Mouse (Mus musculus): ENCODE data around the gene Hoxd4.

Gene Hoxd4

DNA sequence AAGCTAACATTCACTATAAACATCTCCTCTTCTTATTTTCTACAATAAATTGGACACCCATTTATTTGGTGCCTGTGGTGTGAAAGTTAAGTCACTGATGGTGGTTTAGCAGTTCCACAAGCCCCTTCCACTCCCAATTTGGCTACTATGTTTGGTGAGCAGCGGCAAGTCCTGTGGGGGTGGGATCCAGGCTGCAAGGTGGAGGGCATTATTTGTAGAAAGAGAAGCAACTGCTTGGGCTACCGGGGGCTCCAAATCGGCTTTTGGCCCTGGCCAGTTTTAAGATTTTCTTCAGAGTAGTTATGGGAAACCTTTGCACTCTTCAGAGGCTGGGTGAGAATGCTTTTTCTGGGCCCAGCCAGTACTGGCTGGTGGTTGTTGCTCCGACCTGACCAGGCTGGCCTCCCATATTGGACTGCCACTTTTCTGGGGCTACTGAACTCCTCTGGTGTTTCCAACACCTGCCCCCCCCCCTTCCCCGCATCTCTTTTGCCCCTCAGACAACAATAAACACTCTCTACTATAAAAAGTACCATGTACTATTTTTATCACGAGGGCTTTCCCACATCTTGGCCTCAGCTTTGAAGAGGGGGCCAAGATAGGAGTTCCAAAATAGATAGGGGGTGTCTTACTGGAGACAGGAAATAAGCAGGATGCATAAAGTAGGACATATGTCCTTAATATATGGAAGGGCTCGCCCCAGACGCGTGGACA is 20.2 kb downstream of the Hoxd4 start:
- peak in 1 of 2 experiments; percentile 9 for DNase-seq

DNA sequence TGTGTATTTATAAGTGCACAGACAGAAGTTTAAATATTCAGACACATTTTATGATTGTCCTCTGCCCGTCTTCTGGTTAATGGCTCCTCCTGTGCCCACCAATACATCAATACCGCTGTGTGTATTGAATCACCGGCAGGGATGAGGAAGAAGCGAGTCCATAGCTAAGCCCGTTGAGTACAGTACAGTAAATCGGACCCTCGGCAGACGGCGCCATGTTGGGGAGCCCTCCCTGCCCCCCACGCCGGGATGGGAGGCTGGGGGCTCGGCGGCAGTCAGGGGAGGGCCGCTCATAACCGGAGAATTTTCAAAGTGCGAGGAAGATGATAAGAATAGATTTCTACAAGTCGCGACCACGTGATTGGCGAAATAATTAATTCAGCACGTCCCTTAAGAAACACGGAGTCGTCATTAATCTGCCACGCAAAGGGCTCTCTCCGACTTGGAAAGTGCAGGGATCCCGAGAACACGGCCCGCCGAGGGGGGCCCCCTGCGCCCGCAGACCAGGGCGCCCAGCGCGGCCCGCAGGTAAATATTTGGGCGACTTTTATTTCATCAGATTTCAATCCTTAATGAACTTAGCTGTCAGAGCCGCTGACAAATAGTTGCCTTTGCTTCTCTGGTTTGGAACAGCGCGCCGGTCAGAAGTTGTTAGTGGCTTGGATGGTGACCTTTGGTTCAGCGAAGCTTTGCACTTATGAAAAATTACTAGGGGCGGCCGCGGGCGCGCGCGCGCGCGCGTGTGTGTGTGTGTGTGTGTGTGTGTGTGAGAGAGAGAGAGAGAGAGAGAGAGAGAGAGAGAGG is 21.0 kb downstream of the Hoxd4 start:
- DNase-seq = peak; percentile 6 to 16

DNA sequence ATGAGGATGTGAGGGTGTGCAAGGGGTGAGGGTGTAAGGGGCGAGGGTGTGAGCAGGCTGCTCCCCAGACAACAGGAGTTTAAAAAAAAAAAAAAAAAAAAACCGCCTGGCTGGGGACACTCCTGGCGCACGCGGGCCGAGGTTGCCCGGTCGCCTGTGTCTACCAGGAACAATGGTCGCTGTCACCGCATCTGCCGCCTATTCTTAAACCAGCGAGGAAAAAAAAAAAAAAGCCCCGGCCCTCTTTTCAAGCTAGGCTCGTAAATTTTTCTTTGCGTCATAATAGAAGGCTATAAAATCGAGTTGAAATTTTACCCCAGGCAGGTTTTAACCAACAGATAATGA is 21.6 kb downstream of the Hoxd4 start:
- peak in 1 of 2 experiments; percentile 14 for DNase-seq

DNA sequence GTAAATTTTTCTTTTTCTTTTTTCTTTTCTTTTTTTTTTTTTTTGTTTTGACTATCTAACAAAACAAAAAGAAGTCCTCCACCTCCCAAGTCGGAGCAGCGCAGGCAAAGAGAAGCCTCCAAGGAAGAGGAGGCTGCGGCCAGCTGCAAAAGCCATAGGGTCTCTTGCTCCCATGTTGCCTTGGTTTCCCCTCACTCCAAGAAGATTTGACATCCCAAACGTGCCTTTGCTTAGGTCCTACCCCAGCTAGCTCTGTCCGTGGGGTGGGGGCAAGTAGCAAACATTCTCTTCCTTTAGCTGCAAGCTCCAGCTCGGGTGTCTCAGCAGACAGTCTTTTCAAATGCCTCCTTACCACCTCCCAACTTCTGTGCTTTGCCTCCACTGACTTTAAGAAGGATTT is 22.0 kb downstream of the Hoxd4 start:
- peak in 1 of 2 experiments; percentile 6 for DNase-seq

DNA sequence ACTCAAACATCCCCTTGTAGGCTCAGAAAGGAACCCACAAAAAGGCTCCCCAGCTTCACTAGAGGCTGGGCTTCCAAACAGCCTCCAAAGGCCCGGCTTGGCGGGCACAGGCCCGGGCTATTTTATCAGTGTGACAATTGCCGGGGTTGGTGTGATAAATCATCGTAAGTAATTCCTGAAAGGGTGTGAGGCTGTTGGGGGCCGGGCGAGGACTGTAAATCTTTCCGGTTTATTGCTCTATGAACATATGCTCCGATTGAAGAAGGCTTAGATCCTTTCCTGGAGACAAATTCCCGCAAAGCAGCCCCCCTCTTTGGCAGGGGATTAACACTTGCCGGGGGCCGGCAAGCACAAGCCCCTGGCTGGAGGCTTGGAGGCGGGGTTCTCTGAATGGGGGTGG is 22.7 kb downstream of the Hoxd4 start:
- peak; percentile 9 to 26 for DNase-seq

DNA sequence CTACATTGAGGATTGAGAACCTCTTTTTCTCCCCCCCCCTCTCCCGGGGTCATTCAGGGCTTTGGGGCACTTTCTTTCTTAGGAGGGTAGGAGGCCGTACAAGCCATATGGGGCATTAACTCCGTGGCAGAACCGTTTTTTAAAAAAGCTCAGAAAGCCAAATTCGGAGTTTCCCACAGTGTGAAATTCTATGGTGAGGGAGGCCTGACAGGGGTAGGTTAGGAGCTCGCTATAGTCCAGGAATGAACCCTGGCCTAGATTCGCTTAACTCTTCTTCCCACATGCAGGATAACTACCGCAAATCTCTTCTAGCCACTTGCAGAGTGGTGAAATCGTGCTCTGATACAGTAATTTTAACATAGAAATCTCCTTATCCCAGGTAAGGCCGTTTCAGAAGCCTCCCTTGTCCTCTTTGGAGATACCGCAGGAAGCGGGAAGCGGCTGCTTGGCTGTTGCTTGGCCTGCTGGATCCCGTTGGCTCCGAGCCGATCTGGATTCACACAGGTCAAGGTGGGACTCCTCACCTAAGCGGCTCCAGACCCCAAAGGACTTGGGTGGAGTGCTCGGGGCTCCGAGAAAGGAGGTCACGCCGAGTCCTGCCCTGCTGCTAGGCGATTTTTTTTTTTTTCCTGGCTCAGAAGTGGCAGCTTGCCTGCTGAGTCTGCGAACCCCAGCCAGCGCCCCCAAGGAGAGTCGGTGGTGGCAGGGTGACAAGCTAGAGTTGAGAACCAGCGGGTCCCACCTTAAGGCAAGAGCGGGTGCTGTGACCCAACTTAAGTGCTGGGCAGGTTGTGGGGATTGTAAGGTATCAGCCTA is 23.5 kb downstream of the Hoxd4 start:
- peak; percentile 17 to 33 for DNase-seq

DNA sequence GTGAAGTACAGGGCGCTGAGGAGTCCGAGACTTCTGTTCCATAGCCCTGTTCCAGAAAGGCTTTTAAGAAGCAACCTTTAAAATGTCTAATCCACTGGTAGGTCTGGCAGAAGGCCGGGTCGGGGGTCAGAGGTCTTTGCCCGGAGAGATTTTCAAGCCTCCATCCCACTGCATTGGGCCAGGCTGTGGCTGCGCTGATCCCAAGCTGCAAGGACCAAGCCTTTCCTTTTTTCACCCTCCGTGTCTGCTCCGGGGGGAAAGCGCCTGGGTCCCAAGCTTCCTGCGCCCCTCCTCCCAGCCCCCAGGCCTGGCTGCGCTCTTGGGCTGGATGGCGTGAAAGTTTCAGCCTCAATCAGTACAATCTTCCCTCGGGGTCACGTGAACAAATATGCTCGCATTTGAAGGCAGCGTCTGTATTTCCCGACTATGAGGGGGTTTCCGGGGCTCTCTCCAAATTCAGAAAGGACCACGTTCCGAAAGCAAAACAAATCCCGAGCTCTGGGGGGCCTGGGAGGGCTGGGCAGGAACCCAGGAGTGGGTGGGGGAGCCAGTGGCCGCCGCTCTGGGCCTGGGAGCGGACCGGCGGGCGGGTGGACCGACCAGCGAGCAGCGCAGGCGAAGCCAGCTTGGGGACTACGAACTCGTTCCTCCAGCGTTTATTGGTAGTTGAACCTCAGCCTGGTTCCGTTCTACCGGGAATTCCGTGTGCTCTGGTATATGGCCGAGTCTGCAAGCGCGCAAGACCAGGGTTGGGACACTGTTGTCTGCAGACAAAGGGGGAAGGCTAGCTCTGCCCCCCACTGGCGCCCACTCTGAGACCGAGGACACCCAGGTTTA is 24.3 kb downstream of the Hoxd4 start:
- DNase-seq = peak in 1 of 2 experiments; percentile 17

DNA sequence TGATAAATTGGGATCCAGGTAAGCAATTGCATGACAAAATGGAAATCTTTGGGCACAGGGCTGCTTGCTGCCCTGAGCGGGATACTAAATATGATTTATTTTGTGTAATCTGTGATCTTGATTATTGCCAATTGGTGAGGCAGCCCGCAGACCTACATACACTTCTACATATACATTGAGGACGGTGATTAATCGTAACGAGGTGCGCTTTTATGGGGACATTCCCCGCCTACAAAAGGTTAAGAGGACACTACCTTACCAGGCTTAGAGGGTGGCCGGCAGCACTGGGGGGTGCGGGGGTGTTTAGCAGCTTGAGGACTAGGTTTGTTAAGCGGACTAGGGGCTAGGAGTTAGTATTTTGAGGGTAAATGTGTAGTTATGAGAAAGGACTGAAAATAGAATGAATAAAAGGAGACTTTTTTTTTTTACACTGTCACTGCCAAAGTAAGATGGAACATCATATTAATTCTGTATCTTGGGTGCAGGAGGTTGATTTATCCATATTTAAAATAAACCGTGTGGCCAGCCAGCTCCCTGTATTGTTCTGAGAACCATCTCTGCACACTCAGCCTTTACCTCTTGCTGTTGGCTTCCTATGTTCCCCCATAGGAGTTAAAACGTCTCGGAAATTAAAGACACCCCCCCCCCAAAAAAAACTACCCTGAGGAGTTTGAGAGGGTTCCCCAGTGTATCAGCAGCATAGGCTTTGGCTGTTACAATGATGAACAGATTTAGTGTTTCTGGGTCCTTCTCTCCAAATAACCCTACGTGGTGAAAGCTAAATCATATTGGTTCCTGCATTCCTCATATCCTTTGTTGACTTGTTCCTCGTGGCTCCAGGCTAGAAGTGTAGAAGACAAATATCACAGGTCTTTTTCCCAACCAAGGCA is 25.2 kb downstream of the Hoxd4 start:
- peak in 1 of 2 experiments; percentile 13 for DNase-seq

DNA sequence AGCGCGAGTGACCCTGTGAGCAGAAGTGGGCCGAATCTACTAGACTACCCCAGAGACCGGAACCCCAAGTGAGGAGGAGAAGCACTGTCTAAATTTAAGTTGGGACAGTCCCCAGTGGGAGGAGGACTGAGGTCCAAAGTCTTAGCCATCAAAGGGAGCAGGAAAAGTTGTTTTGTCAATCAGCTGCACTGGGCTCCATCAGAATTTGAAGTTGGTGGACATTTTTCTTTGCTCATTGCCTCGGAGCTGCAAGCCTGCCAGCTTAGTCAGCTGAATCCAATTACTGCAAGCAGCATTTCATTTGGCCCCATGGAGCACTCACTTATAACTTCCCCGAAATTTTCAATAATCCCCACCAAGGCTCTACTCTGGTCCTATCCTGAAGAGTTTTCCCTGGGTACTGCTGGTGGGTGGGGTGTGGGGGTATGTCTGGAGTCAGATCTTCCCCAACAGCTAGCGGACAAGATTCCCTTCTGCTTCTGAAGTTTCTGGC is 25.9 kb downstream of the Hoxd4 start:
- DNase-seq = no peak

DNA sequence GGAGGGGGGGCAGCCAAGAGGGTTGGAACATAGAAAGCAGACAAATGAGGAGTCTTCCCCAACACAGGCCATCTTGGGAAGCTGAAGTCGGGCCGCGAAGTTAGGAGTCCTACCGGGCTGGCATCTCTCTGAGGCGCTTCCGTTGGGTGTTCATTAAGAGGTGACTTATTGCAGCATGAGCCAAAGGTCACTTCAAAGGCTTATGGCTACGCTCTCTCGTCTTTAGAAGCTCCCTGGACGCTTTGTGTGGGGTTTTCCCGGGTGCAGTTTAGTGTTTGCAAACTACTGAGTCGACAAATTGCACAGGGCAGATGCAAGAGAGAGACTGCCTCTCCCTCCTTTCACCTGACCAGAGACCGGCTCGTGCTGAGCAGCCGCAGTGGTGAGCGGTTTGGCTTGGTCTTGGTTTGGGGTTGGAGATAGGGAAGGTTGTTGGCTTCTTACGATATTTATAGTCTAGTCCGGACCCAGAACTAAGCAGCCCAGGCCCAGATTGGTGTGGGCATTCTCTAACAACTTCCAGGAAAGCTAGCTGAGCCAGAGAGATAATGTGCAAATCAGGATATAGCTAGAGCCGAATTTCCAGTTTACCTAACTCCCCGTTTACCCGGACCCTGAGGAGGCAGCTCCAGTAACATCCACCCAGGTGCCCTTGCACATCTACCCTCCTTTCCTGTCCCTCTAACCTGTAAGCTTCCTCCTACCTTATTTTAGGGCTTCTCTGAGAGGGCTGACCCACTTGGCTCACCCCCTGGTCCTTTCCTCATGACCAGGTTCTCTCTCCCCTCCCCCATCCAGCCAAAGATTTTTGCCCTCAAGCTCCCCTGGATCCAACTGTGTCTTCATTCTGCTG is 27.1 kb downstream of the Hoxd4 start:
- peak; percentile 5 to 11 for DNase-seq

DNA sequence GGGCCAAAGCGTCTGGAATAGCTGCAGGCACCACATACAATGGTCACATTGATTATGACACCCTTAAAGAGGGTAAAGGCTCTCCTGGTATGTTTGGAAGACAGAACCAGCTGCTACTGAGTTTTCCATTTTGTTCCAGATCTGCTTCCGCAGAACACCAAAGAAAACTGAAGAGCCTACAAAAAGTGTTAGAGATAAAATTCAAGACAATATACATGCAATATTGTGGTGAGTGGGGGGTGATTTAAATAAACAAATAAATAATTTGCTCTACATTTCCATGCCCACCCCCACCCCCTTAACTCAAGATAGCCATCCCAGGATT is 27.7 kb downstream of the Hoxd4 start:
- no peak for DNase-seq

DNA sequence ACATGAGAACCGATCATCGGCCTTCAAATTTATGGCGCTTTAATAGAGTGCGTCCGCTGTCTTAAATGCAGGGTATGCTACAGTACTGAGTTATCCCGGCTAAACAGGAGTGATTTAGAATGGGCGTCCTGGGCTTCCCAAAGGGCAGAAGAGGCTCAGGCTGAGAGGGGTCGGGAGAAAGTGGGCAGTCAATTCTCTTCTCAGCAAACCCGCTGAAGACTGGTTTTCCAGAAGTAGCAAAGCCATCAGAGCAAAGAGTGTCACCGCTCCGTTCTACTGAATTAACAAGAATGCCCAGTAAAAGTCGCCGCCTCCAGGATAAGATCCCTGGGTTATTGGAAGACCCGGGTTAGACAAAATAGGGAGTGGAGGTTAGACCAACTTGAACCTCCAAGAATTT is 28.1 kb downstream of the Hoxd4 start:
- no peak for DNase-seq

DNA sequence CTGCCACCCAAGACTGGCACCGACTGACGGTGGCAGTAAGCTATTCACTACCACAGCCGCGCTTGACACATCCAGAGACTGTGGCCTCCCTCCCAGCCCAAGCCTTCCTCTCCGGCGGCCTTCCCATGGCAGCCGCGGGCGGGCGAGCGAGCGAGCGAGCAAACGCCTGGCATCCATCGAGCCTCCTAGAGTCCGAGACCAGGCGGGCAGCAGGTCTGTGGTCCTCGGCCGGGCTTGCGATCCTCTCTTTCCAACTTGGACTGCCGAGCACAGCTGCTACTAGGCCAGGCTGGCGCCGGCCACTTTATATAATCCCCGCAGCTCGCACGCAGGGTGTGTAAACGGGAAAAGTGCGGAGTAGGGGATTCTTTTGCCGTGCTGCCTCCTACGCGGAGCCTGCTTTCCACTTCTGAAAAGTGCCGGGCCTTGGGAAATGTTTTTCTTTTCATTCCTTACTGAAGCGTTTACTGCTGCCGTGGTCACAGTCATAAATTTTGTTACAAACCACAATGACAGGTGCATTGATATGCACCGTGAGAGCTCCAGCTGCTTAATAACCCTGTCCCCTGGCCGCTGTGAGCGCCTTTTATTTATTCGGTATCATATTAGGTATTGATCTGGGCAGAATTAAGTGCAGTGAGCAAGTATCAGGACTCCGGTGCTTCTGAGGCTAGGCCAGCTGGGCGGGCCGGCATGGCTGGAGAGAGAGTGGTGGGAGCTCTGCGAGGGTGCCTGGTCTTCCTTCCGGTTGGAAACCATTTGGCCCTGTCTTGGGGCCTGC is 28.8 kb downstream of the Hoxd4 start:
- DNase-seq = peak; percentile 35 to 42

DNA sequence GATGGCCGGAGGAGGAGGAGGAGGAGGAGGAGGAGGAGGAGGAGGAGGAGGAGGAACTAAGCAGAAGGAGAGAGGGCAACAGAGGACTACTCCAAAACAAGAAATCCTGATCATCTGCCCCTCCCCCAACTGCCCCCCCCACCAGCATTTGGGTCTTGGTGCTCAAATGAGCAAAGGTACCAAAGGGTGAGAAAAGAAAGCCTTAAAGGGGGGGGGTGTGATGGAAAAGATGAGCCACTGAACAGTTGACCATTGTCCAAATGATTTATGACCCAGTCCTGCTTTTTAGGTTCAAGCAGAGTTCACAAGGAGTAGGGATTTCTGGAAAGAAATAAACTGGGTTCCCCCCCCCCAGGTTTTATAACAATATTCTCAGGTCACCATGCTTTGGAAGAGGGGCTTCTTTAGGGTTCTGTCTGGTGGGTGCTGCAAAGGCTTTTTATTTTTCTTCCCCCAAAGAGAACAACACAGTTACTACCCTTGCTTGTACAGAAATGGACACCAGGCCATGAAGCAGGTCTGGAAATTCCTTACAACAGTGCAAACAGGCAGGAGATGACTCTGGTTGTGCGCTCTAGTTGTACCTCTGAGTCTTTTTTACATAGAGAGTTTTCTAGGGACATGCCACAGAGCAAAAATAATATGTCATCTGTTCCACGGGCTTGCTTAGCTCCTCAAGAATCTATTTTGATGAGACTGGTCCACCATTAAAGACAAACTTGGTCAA is 29.7 kb downstream of the Hoxd4 start:
- no peak for DNase-seq

DNA sequence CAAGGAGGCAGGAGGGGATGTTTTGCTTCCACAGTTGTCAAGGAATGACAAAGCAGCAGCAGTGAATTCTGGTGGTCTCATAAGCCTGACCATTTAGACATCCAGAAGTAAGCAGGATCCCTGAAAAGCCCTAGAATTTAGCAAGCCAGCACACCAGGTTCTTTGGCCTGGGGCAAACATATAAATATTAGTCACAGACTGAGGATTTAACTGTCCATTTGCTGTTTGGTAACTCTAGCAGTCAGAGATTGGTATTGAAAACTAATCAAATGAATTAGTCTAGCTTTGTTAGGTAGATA is 30.2 kb downstream of the Hoxd4 start:
- DNase-seq = no peak

DNA sequence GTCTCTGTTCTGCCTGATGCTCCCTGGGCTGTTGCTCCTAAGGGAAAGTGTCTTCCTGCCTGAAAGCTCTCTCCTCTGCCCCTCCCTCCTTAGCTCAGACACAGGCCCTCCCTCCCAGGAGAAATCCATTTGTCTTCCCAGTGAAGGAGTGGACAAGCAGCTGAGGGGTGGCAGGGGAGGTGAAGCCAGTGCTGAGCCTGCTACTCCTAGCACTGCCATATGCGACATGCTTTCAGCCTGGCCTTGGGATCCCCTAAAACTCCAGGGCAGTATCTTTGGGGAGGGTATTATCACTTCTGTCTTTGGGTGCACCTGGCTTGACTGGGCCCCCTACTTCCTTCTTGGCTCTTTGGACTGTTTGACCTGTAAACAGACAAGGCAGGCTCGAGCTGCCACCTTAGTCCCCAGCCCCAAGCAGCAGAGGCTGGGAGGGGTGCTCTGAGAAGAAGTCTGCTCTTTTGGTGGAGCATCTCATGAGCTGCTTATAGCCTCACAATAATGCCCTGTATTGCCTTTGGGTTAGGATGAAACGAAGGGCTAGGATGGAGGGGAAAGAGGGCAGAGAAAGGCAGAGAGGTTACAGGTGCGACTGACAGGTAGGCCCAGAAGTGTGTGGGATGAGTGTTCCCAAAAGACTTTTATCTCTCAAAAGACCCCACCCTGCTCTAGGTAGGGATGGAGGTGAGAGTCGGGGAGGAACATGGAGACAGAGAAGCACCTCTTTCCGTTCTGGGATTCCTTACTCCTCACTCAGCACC is 34.0 kb downstream of the Hoxd4 start:
- DNase-seq = peak in 1 of 2 experiments; percentile 8

DNA sequence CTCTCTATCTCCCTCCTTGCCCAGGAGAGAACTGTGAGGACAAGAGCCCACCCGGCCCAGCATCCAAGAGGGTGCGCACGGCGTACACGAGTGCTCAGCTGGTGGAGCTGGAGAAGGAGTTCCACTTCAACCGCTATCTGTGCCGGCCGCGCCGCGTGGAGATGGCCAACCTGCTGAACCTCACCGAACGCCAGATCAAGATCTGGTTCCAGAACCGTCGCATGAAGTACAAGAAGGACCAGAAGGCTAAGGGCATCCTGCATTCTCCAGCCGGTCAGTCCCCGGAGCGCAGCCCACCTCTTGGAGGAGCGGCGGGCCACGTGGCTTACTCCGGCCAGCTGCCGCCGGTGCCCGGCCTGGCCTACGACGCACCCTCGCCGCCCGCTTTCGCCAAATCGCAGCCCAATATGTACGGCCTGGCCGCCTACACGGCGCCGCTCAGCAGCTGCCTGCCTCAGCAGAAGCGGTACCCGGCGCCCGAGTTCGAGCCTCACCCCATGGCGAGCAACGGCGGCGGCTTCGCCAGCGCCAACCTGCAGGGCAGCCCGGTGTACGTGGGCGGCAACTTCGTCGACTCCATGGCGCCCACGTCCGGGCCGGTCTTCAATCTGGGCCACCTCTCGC is 34.7 kb downstream of the Hoxd4 start:
- peak; percentile 10 to 29 for DNase-seq

DNA sequence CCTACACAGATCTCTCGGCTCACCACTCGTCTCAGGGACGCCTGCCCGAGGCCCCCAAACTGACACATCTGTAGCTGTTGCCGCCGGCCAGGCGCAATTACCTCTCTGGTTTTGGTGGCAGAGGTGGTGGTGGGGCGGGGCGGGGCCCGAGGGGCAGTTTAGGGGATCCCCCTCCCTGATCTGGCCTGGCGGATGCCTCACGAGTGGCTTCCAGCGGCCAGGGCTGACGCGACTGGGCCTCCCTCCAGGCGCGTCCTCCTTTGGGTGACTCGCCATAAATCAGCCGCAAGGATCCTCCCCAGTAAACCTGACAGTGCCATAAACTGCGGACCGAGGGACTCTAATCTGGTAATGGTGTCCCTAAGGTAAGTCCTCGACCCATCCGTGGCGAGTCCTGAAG is 35.3 kb downstream of the Hoxd4 start:
- peak; percentile 14 to 25 for DNase-seq
